Mouse (Mus musculus): ENCODE data around the gene Epb41l2. TPM values are rescaled to one million over a fixed set of nuclear protein-coding genes. Genes with fewer than 3 reads are reported as not detected.

Gene Epb41l2
- total and polyA plus RNA-seq, 2 experiments from 2014 or later, result 21.6 to 50.1 TPM

- H3K9me3 ChIP-seq (replicated peaks; ENCODE audit: control insufficient read depth, low read length), result no peaks in the 10 kb centered on the region
- H3K27ac ChIP-seq (ENCODE audit: low read depth), result no peak overlapping the region
- ATAC-seq (ENCODE audit: insufficient read depth, low read depth), result no peak
- H3K36me3 ChIP-seq (replicated peaks; ENCODE audit: control insufficient read depth, insufficient read depth, low read length), result no peaks in the 10 kb centered on the region
- DNase-seq (ENCODE audit: low spot score), result no peak
- H3K27me3 ChIP-seq (ENCODE audit: control insufficient read depth, insufficient read depth, low read length), result no peaks in the 10 kb centered on the region
- no peak overlapping the region for H3K9ac ChIP-seq (replicated peaks; ENCODE audit: low read depth, low read length)
- H3K4me3 ChIP-seq (ENCODE audit: low read depth, low read length), result no peak overlapping the region
- 0 out of 2 replicates have a peak, but pooled peaks cover 8% of the 10 kb centered on the region for H3K4me1 ChIP-seq (ENCODE audit: control insufficient read depth, insufficient read depth)
- no peak overlapping the region for H3K4me2 ChIP-seq (ENCODE audit: low read depth, low read length)
- no peak for TF ChIP-seq CTCF (IDR thresholded peaks at IDR 0.05; ENCODE audit: low read depth)
- TF ChIP-seq EP300 (IDR thresholded peaks at IDR 0.05; ENCODE audit: low read depth), result no peak
These were observed 41.9 kb upstream of the Epb41l2 start for GRCm38 (mm10) chr10:25317665-25318064.

DNA sequence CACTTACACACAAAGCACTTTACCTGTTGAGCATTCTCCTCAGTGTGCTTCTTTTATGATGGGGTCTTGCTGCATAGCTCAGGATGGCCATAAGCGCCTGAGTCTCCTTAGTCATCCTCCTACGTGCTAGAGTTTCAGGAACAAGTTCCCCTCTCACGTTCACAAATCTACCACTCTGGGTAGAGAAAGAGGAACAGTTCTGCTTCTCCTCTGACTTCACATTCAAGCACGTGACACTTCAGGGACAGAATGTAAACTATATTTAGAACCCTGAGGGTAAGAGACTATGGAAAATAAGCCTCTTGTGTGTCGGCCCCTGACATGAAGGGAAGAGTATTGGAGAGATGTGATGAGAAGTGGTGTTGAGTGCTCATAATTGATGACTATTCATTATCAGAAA is 41.2 kb upstream of the Epb41l2 start:
- Histone ChIP-seq H3K27ac (ENCODE audit: low read depth) (peak overlapping the region; percentile 23; the same call in 1 of the 2 replicates), H3K36me3 (replicated peaks; ENCODE audit: control insufficient read depth, insufficient read depth, low read length) (no peaks in the 10 kb centered on the region)
- ATAC-seq (ENCODE audit: insufficient read depth, low read depth), result peak; percentile 55; the same call in 1 of the 2 replicates

GRCm38 (mm10) chr10:25319531-25319930 is 40.1 kb upstream of the Epb41l2 start:
- Histone ChIP-seq H3K9me3 (replicated peaks; ENCODE audit: control insufficient read depth, low read length) (no peaks in the 10 kb centered on the region), H3K9ac (replicated peaks; ENCODE audit: low read depth, low read length) (no peak overlapping the region), H3K27me3 (ENCODE audit: control insufficient read depth, insufficient read depth, low read length) (no peaks in the 10 kb centered on the region), H3K27ac (ENCODE audit: low read depth) (no peak overlapping the region), H3K4me2 (ENCODE audit: low read depth, low read length) (no peak overlapping the region), H3K36me3 (replicated peaks; ENCODE audit: control insufficient read depth, insufficient read depth, low read length) (no peaks in the 10 kb centered on the region), H3K4me3 (ENCODE audit: low read depth, low read length) (no peak overlapping the region), H3K4me1 (ENCODE audit: control insufficient read depth, insufficient read depth) (0 out of 2 replicates have a peak, but pooled peaks cover 8% of the 10 kb centered on the region)
- TF ChIP-seq CTCF (IDR thresholded peaks at IDR 0.05; ENCODE audit: low read depth) (no peak), EP300 (IDR thresholded peaks at IDR 0.05; ENCODE audit: low read depth) (no peak)
- DNase-seq (ENCODE audit: low spot score), result no peak
- ATAC-seq (ENCODE audit: insufficient read depth, low read depth), result no peak

More for the DNA sequence above, 41.2 kb upstream of the Epb41l2 start:
- DNase-seq (ENCODE audit: low spot score), result peak; percentile 67
- TF ChIP-seq CTCF (IDR thresholded peaks at IDR 0.05; ENCODE audit: low read depth) (no peak), EP300 (IDR thresholded peaks at IDR 0.05; ENCODE audit: low read depth) (no peak)
- Histone ChIP-seq H3K27me3 (ENCODE audit: control insufficient read depth, insufficient read depth, low read length) (no peaks in the 10 kb centered on the region), H3K4me3 (ENCODE audit: low read depth, low read length) (no peak overlapping the region), H3K9ac (replicated peaks; ENCODE audit: low read depth, low read length) (no peak overlapping the region), H3K9me3 (replicated peaks; ENCODE audit: control insufficient read depth, low read length) (no peaks in the 10 kb centered on the region), H3K4me2 (ENCODE audit: low read depth, low read length) (peak overlapping the region; percentile 30; the same call in 1 of the 2 replicates), H3K4me1 (ENCODE audit: control insufficient read depth, insufficient read depth) (0 out of 2 replicates have a peak, but pooled peaks cover 8% of the 10 kb centered on the region)
- WGBS, result 19% methylated on average over 5 of the region's 5 CpGs

DNA sequence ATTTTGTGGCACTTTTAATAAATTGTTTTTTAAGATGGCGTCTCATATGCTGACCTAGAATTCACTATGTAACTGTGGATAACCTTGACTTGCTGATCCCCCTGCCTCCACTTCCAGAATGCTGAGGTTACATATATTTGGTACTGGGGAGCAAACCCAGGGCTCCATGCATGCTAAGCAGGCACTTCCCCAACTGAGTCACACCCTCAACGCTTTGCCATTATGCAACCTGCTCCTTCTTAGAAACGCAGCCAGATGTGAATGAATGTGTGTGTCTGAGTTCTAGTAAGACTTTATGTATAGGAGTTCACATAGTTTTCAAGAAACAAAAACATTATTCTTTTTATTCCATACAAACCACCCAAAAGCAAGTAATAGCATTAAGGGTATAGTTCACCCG is 38.4 kb upstream of the Epb41l2 start:
- 87% methylated on average over 4 of the region's 4 CpGs for WGBS
- no peak for DNase-seq (ENCODE audit: low spot score)
- Histone ChIP-seq H3K36me3 (replicated peaks; ENCODE audit: control insufficient read depth, insufficient read depth, low read length) (no peaks in the 10 kb centered on the region), H3K4me1 (ENCODE audit: control insufficient read depth, insufficient read depth) (0 out of 2 replicates have a peak, but pooled peaks cover 8% of the 10 kb centered on the region), H3K4me3 (ENCODE audit: low read depth, low read length) (no peak overlapping the region), H3K27me3 (ENCODE audit: control insufficient read depth, insufficient read depth, low read length) (no peaks in the 10 kb centered on the region), H3K27ac (ENCODE audit: low read depth) (no peak overlapping the region), H3K4me2 (ENCODE audit: low read depth, low read length) (no peak overlapping the region), H3K9ac (replicated peaks; ENCODE audit: low read depth, low read length) (no peak overlapping the region), H3K9me3 (replicated peaks; ENCODE audit: control insufficient read depth, low read length) (no peaks in the 10 kb centered on the region)
- no peak for ATAC-seq (ENCODE audit: insufficient read depth, low read depth)
- TF ChIP-seq EP300 (IDR thresholded peaks at IDR 0.05; ENCODE audit: low read depth) (no peak), CTCF (IDR thresholded peaks at IDR 0.05; ENCODE audit: low read depth) (no peak)

DNA sequence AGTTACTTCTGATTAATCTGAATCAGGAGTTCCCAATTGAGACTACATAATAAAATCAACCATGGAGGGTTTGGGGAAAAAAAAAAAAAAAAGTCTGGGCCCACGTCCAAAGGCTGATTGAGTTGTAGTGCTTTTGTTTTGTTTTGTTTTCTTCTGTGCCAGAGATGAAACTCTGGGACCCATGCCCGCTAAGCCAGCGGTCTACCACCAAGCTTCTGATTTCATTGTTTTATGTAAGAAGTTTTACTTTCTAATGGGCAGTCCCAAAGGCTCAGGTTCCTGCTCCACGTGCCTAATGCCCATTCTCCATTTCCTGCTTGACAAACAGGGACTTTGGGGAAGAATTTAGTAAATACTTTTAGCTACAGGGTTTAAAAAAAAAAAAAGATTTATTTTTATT is 33.9 kb upstream of the Epb41l2 start:
- no peak for TF ChIP-seq EP300 (IDR thresholded peaks at IDR 0.05; ENCODE audit: low read depth)
- TF ChIP-seq CTCF (IDR thresholded peaks at IDR 0.05; ENCODE audit: low read depth), result no peak
- ATAC-seq (ENCODE audit: insufficient read depth, low read depth), result no peak
- WGBS, result 48% methylated on average over 4 of the region's 4 CpGs

DNA sequence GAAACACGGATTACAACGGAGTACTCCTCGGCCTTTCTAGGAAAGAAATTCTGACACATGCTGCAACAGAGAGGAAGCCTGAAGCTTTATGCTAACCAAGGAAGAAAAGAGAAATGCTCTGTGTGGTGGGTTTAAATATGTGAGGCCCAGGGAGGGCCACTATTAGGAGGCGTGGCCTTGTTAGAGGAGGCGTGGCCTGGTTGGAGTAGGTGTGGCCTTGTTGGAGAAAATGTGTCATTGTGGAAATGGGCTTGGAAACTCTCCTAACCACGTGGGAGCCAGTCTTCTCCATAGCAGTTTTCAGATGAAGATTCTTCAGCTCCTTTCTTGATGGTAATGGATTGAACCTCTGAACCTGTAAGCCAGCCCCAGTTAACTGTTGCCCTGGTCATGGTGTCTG is 32.1 kb upstream of the Epb41l2 start:
- Histone ChIP-seq H3K4me1 (ENCODE audit: control insufficient read depth, insufficient read depth) (peaks cover 6% of the 10 kb centered on the region; the same call in 1 of the 2 replicates), H3K36me3 (replicated peaks; ENCODE audit: control insufficient read depth, insufficient read depth, low read length) (no peaks in the 10 kb centered on the region), H3K4me2 (ENCODE audit: low read depth, low read length) (no peak overlapping the region), H3K27me3 (ENCODE audit: control insufficient read depth, insufficient read depth, low read length) (no peaks in the 10 kb centered on the region), H3K9ac (replicated peaks; ENCODE audit: low read depth, low read length) (no peak overlapping the region), H3K27ac (ENCODE audit: low read depth) (no peak overlapping the region), H3K4me3 (ENCODE audit: low read depth, low read length) (no peak overlapping the region), H3K9me3 (replicated peaks; ENCODE audit: control insufficient read depth, low read length) (no peaks in the 10 kb centered on the region)
- no peak for DNase-seq (ENCODE audit: low spot score)
- ATAC-seq (ENCODE audit: insufficient read depth, low read depth), result no peak
- WGBS, result 76% methylated on average over 6 of the region's 6 CpGs
- TF ChIP-seq EP300 (IDR thresholded peaks at IDR 0.05; ENCODE audit: low read depth) (no peak), CTCF (IDR thresholded peaks at IDR 0.05; ENCODE audit: low read depth) (no peak)

More for the DNA sequence above, 33.9 kb upstream of the Epb41l2 start:
- no peak overlapping the region for H3K4me3 ChIP-seq (ENCODE audit: low read depth, low read length)
- no peak overlapping the region for H3K4me2 ChIP-seq (ENCODE audit: low read depth, low read length)
- no peaks in the 10 kb centered on the region for H3K4me1 ChIP-seq (ENCODE audit: control insufficient read depth, insufficient read depth)
- no peaks in the 10 kb centered on the region for H3K36me3 ChIP-seq (replicated peaks; ENCODE audit: control insufficient read depth, insufficient read depth, low read length)
- no peak for DNase-seq (ENCODE audit: low spot score)
- H3K27ac ChIP-seq (ENCODE audit: low read depth), result no peak overlapping the region
- no peak overlapping the region for H3K9ac ChIP-seq (replicated peaks; ENCODE audit: low read depth, low read length)
- no peaks in the 10 kb centered on the region for H3K9me3 ChIP-seq (replicated peaks; ENCODE audit: control insufficient read depth, low read length)
- no peaks in the 10 kb centered on the region for H3K27me3 ChIP-seq (ENCODE audit: control insufficient read depth, insufficient read depth, low read length)
